Mouse (Mus musculus) embryo, embryonic 11 days (tissue): Measurements from ENCODE around the gene Svep1.

Experiments
- DNase-seq: peaks from one replicate; pipeline ENCODE4 v3.0.0-alpha.2; 2015

Svep1 gene

GRCm38 (mm10) chr4:58077950-58078349 lies 128.7 kb downstream of the Svep1 start:
- no peak for DNase-seq

GRCm38 (mm10) chr4:58077536-58077935 lies 129.1 kb downstream of the Svep1 start:
- no peak for DNase-seq

GRCm38 (mm10) chr4:58072888-58073287 lies 133.8 kb downstream of the Svep1 start:
- no peak for DNase-seq

GRCm38 (mm10) chr4:58068886-58069285 lies 137.8 kb downstream of the Svep1 start:
- no peak for DNase-seq

GRCm38 (mm10) chr4:58064721-58065120 lies 141.9 kb downstream of the Svep1 start:
- DNase-seq = no peak

- DNase-seq = no peak
These were observed 143.7 kb downstream of the Svep1 start for GRCm38 (mm10) chr4:58062933-58063332.

- no peak for DNase-seq
These were observed 151.0 kb downstream of the Svep1 start for GRCm38 (mm10) chr4:58055653-58056052.

GRCm38 (mm10) chr4:58054441-58054840 lies 152.2 kb downstream of the Svep1 start:
- no peak for DNase-seq

- no peak for DNase-seq
These were observed 155.9 kb downstream of the Svep1 start for GRCm38 (mm10) chr4:58050746-58051145.

GRCm38 (mm10) chr4:58050276-58050675 lies 156.4 kb downstream of the Svep1 start:
- DNase-seq = no peak

GRCm38 (mm10) chr4:58044833-58045232 lies 161.8 kb downstream of the Svep1 start:
- no peak for DNase-seq

GRCm38 (mm10) chr4:58044356-58044755 lies 162.3 kb downstream of the Svep1 start:
- no peak for DNase-seq

GRCm38 (mm10) chr4:58040093-58040492 lies 166.6 kb downstream of the Svep1 start:
- no peak for DNase-seq

- DNase-seq = no peak
These were observed 169.5 kb downstream of the Svep1 start for GRCm38 (mm10) chr4:58037096-58037705.

GRCm38 (mm10) chr4:58034663-58035062 lies 172.0 kb downstream of the Svep1 start:
- DNase-seq = no peak

- no peak for DNase-seq
These were observed 173.9 kb downstream of the Svep1 start for GRCm38 (mm10) chr4:58032714-58033113.

- no peak for DNase-seq
These were observed 197.6 kb downstream of the Svep1 start, which contains the start of gene Txndc8 for GRCm38 (mm10) chr4:58009024-58009423. Txndc8 (minus strand) TSS chr4:58009124.

- no peak for DNase-seq
These were observed 203.2 kb downstream of the Svep1 start for GRCm38 (mm10) chr4:58003501-58003900.
